Mouse (Mus musculus): ENCODE measurements around the gene Nyx. TPM values are rescaled to one million over a fixed set of nuclear protein-coding genes. Genes with fewer than 3 reads are reported as not detected.

Nyx gene
- polyA plus RNA-seq, 1 experiment = 0.53 TPM

- no peak for TF ChIP-seq POLR2A (IDR thresholded peaks at IDR 0.05; ENCODE audit: borderline replicate concordance, extremely low read depth, insufficient read depth, insufficient read length, poor library complexity, severe bottlenecking)
- TF ChIP-seq CTCF (IDR thresholded peaks at IDR 0.05; ENCODE audit: borderline replicate concordance, extremely low read depth, insufficient read depth, insufficient read length) = no peak
- no peak for DNase-seq (ENCODE audit: low read depth)
These were observed 29.2 kb downstream of the Nyx start for GRCm38 (mm10) chrX:13494892-13495703.

- DNase-seq (ENCODE audit: low read depth) = no peak
- TF ChIP-seq POLR2A (IDR thresholded peaks at IDR 0.05; ENCODE audit: borderline replicate concordance, extremely low read depth, insufficient read depth, insufficient read length, poor library complexity, severe bottlenecking) = no peak
- no peak for TF ChIP-seq CTCF (IDR thresholded peaks at IDR 0.05; ENCODE audit: borderline replicate concordance, extremely low read depth, insufficient read depth, insufficient read length)
These were observed 34.4 kb downstream of the Nyx start for GRCm38 (mm10) chrX:13500284-13500683.

GRCm38 (mm10) chrX:13502862-13503375 lies 37.0 kb downstream of the Nyx start:
- peak; percentile 77 for DNase-seq (ENCODE audit: low read depth)

GRCm38 (mm10) chrX:13504389-13504788 lies 38.5 kb downstream of the Nyx start:
- TF ChIP-seq POLR2A (IDR thresholded peaks at IDR 0.05; ENCODE audit: borderline replicate concordance, extremely low read depth, insufficient read depth, insufficient read length, poor library complexity, severe bottlenecking) (no peak), CTCF (IDR thresholded peaks at IDR 0.05; ENCODE audit: borderline replicate concordance, extremely low read depth, insufficient read depth, insufficient read length) (no peak)
- DNase-seq (ENCODE audit: low read depth) = no peak

More at GRCm38 (mm10) chrX:13502862-13503375, 37.0 kb downstream of the Nyx start:
- no peak for TF ChIP-seq CTCF (IDR thresholded peaks at IDR 0.05; ENCODE audit: borderline replicate concordance, extremely low read depth, insufficient read depth, insufficient read length)
- TF ChIP-seq POLR2A (IDR thresholded peaks at IDR 0.05; ENCODE audit: borderline replicate concordance, extremely low read depth, insufficient read depth, insufficient read length, poor library complexity, severe bottlenecking) = no peak

GRCm38 (mm10) chrX:13506376-13506775 lies 40.5 kb downstream of the Nyx start:
- no peak for TF ChIP-seq CTCF (IDR thresholded peaks at IDR 0.05; ENCODE audit: borderline replicate concordance, extremely low read depth, insufficient read depth, insufficient read length)
- TF ChIP-seq POLR2A (IDR thresholded peaks at IDR 0.05; ENCODE audit: borderline replicate concordance, extremely low read depth, insufficient read depth, insufficient read length, poor library complexity, severe bottlenecking) = no peak
- DNase-seq (ENCODE audit: low read depth) = no peak

- no peak for TF ChIP-seq POLR2A (IDR thresholded peaks at IDR 0.05; ENCODE audit: borderline replicate concordance, extremely low read depth, insufficient read depth, insufficient read length, poor library complexity, severe bottlenecking)
- TF ChIP-seq CTCF (IDR thresholded peaks at IDR 0.05; ENCODE audit: borderline replicate concordance, extremely low read depth, insufficient read depth, insufficient read length) = no peak
- no peak for DNase-seq (ENCODE audit: low read depth)
These were observed 47.2 kb downstream of the Nyx start for GRCm38 (mm10) chrX:13513127-13513526.

GRCm38 (mm10) chrX:13513864-13514263 lies 48.0 kb downstream of the Nyx start:
- no peak for TF ChIP-seq CTCF (IDR thresholded peaks at IDR 0.05; ENCODE audit: borderline replicate concordance, extremely low read depth, insufficient read depth, insufficient read length)
- TF ChIP-seq POLR2A (IDR thresholded peaks at IDR 0.05; ENCODE audit: borderline replicate concordance, extremely low read depth, insufficient read depth, insufficient read length, poor library complexity, severe bottlenecking) = no peak
- no peak for DNase-seq (ENCODE audit: low read depth)

- DNase-seq (ENCODE audit: low read depth) = no peak
- TF ChIP-seq POLR2A (IDR thresholded peaks at IDR 0.05; ENCODE audit: borderline replicate concordance, extremely low read depth, insufficient read depth, insufficient read length, poor library complexity, severe bottlenecking) (no peak), CTCF (IDR thresholded peaks at IDR 0.05; ENCODE audit: borderline replicate concordance, extremely low read depth, insufficient read depth, insufficient read length) (no peak)
These were observed 50.5 kb downstream of the Nyx start for GRCm38 (mm10) chrX:13516451-13516850.

- TF ChIP-seq CTCF (IDR thresholded peaks at IDR 0.05; ENCODE audit: borderline replicate concordance, extremely low read depth, insufficient read depth, insufficient read length) = no peak
- no peak for TF ChIP-seq POLR2A (IDR thresholded peaks at IDR 0.05; ENCODE audit: borderline replicate concordance, extremely low read depth, insufficient read depth, insufficient read length, poor library complexity, severe bottlenecking)
- no peak for DNase-seq (ENCODE audit: low read depth)
These were observed 52.1 kb downstream of the Nyx start for GRCm38 (mm10) chrX:13518019-13518418.

- DNase-seq (ENCODE audit: low read depth) = no peak
- TF ChIP-seq CTCF (IDR thresholded peaks at IDR 0.05; ENCODE audit: borderline replicate concordance, extremely low read depth, insufficient read depth, insufficient read length) (no peak), POLR2A (IDR thresholded peaks at IDR 0.05; ENCODE audit: borderline replicate concordance, extremely low read depth, insufficient read depth, insufficient read length, poor library complexity, severe bottlenecking) (no peak)
These were observed 53.0 kb downstream of the Nyx start for GRCm38 (mm10) chrX:13518781-13519407.

GRCm38 (mm10) chrX:13519408-13519783 lies 53.5 kb downstream of the Nyx start:
- TF ChIP-seq CTCF (IDR thresholded peaks at IDR 0.05; ENCODE audit: borderline replicate concordance, extremely low read depth, insufficient read depth, insufficient read length) (no peak), POLR2A (IDR thresholded peaks at IDR 0.05; ENCODE audit: borderline replicate concordance, extremely low read depth, insufficient read depth, insufficient read length, poor library complexity, severe bottlenecking) (no peak)
- DNase-seq (ENCODE audit: low read depth) = no peak
